Mouse (Mus musculus): ENCODE measurements at regions not wholly inside any gene's neighbourhood (a gene's known extent, or its start where the extent isn't known, plus 50 kb on each side); places are given as distances from the start of the nearest gene placed in this dataset.

DNA sequence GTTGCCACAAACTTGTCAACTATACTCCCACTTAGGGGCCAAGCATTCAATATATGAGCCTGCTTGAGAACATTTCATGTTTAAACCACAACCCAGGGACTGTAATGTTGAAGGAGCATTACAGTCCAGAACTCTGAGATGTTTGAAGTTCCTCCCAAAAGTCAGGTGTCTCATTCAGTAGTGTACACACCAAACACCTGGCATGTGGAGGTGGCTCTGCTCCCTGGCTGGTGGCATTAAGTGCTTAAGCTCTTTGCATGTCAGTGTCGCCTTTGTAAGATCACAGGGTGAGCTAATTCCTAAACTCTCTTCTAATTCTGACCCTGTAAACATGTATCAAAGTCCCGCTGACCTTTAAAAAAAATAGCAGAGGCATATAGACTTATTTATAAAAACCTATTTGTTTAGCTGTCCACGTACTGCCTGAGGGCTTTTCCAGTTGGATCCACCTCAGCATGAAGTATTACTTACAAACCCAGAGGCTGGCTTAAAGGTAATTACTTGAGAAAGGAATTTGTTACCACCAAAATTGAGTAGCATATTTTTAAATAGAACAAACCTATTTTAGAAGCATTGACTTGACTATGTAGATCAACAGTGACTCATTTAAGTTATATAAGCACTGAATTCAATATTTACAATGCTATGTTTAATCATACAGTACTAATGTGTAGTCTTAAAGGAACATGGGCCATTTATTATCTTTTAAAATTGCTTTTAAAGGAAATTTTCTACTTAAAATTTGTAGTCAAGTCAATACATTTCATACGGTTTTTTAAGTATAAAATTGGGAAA lies 276.3 kb upstream of the Fermt1 start:
- no peak for DNase-seq

- no peak for DNase-seq
Observed at GRCm38 (mm10) chr2:133235175-133235920, 289.6 kb upstream of the Fermt1 start.

DNA sequence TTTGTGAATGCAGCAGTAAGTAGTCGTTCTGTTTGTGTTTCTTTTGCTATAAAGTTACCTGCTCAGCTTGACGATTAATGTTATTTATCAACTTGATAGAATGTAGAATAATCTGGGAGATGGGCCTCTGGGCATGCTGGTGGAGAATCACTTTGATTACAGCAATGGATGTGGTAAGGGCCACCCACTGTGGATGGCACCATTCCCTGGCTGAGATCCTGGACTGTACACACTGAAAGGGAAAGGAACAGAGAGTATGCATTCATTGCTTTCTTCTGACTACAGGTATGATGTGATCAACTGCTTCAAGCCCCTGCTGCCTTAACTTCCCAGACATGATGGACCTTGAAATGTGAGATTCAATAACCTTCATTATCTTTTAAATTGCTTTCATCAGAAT lies 299.8 kb upstream of the Bmp2 start:
- no peak for DNase-seq

DNA sequence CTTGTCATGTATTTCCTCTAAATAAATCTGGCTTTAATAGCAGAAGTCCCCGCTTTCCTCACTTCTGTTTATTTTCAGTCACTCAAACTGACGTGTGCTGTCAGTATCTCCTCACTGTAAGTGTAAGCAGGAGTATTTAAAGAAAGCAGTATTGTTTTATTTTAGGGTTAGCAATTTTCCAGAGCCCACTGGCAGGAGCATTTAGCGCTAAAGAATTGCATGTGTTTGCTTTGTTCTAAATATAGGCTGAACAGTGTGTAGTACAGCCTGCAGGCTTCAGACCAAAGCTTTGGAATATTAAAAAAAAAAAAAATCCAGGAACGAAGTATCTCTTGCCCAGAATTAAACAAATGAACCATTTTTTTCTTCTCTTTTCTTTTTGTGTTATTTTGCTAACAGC lies 277.5 kb upstream of the Bmp2 start:
- DNase-seq: no peak

GRCm38 (mm10) chr2:133278546-133278945 lies 273.4 kb upstream of the Bmp2 start:
- no peak for DNase-seq

DNA sequence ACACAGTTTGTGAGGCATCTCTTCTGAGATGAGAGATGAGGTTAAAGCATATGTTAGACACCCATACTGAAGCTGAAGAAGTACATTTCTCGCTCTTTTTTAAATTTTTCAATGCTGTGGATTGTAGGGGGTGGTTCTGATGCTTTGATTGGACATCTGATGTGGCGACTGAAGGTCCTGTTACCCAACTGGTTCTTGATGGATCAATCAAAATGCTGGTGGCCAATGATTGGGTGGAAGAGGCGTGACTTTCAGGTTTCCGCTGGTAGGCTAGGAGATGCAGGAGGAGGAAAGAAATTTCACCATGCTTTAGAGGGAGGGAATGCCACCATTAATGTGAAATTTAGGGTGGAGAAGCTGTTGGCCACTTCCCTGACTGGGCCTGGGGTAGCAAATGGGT lies 272.7 kb upstream of the Bmp2 start:
- DNase-seq: no peak

DNA sequence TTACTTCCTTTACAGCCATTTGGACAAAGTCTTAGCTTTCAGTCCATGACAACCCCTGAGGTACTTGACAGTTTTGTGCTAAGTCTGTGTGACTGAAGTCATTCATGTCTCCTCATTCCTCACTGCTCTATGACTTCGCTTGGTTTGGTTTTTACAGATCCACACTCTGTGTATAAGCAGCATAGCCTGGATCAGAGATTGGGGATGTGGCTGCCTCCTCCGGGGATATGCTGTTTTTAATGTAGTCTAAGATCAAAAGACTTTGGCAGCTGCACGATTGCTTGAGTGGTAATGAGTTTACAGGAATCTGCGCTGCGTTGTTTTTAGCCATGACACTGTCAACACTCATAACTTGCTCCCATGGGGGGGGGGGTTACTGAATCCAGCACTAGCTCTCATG lies 269.3 kb upstream of the Bmp2 start:
- DNase-seq: no peak

GRCm38 (mm10) chr2:133283709-133284108 lies 268.2 kb upstream of the Bmp2 start:
- no peak for DNase-seq

DNA sequence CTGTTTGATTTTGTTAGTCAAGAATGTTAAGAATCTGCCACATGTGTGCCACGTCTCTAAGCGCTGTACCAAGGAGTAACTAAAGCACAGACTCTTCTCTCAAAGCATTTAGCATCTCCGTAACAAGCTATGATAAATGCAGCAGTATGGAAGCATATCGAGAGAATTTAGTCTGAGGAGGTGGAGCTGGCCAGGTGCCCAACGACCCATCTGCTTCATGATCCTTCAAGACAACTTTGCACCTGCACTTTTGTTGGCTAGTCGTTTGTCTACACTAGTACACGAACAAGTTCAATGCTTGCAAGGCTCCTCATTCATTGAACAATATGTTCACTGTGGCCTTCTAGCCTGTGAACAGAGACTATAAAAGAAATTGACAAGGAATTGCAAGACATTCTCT lies 257.8 kb upstream of the Bmp2 start:
- peak; percentile 10 for DNase-seq

DNA sequence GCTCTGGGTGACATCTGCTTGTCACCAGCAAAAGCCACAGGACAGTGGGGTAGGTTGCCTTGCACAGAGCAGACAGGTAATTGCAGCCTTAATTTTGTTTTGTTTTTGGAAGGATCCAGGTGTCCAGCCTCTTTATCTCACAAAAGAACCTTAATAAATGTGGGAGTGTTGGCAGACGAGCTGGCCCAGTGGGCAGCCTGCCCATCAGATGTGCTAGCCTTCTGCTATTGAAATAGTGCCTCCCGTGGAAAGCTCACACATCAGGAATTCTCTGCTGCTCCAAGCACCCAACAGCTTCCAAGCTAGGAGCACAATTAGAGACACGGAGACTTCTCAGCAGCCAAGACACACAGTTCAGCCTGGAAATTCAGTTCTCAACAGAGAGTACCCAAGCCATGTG lies 246.0 kb upstream of the Bmp2 start:
- peak; percentile 9 for DNase-seq

GRCm38 (mm10) chr2:133311001-133311400 lies 241.0 kb upstream of the Bmp2 start:
- no peak for DNase-seq

DNA sequence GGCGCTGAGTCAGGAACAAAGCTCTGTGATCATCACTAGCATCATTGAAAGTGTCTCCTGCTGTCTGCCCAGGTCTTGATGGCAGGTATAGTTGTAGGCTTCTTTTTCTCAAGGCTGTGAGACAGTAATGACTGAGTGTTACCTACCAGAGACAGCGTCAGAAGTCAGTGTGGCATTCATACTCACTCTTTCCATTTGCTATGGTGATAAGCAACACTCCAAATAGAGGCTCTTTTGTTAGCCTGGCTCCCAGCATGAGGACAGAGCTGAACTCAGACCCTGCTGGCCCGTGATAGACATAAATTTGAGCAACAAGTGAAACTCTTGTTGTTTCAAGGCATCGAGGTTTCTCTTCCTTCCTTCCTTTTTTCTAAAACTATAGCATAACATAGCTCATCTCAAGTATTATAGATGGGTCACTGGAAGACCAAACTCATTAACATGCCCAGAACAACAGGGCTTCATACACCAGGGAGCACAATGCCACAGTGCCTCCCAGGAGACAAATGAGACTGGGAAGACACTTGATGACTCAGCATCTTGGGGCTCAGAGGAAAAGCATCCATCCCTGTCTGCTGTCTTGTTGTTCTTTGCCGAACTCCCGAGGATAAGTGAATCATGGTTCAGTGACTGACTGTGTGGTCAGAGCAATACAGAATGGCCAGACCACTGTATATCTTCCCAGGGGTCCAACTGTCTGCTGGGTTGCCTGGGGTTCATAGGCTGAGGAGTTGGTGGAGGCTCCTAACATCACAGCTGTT lies 225.5 kb upstream of the Bmp2 start:
- DNase-seq: no peak

- DNase-seq: no peak
Observed at GRCm38 (mm10) chr2:133327653-133328052, 224.3 kb upstream of the Bmp2 start.

DNA sequence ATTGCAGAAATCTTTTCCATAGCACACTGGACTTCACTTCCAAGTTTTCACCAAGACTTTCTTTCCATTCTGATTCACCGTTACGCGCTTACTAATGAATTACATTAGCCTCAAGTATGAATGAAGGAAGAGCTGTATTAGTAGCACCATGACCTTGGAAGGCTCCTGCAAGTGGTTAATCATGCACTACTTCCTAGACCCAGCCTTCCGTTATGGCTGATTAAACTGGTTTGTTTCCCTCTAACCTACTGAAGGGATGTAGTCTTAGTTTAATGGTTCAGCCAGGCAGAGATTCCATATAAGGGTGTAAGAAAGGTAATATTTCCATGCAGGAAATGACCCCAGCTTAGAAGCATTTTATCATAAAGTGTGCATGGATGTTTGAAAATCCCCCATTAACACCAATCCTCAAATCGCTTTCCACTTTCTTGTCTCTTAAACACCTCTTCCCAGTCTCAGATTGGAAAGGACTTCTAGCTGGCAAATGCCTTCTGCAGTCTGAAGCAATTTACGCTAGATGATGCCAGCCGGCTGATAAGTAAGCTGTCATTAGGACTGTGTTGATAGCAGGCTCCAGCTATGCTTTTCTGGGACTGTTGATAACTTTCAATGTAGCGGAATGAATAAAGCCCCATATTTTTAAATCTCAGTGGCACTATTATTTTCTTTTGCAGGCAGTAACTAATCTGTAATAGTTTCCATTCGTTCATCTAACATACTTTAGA lies 215.6 kb upstream of the Bmp2 start:
- no peak for DNase-seq

GRCm38 (mm10) chr2:133338150-133338549 lies 213.8 kb upstream of the Bmp2 start:
- no peak for DNase-seq

- no peak for DNase-seq
Observed at GRCm38 (mm10) chr2:133341352-133341751, 210.6 kb upstream of the Bmp2 start.

- no peak for DNase-seq
Observed at GRCm38 (mm10) chr2:133345964-133346788, 205.8 kb upstream of the Bmp2 start.

GRCm38 (mm10) chr2:133346789-133347424 lies 205.1 kb upstream of the Bmp2 start:
- no peak for DNase-seq

DNA sequence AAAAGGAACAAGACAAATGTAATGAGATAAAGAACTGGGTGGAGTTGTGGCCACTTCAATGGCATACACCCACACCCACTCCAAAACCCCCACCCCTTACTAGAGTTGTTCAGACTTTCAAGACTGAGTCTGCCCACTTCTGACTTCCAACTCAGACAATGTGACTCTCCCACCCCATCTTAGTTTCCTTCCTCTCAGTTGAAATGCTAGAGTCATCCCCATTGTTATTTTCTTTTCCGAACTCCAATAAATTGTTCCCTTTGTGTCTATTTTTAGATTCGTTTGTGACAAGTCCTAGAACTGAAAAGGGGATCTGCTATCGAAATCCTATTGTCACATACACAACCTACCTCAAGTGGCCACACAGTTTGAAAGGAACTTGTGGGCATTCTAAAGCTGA lies 200.7 kb upstream of the Bmp2 start:
- DNase-seq: no peak

DNA sequence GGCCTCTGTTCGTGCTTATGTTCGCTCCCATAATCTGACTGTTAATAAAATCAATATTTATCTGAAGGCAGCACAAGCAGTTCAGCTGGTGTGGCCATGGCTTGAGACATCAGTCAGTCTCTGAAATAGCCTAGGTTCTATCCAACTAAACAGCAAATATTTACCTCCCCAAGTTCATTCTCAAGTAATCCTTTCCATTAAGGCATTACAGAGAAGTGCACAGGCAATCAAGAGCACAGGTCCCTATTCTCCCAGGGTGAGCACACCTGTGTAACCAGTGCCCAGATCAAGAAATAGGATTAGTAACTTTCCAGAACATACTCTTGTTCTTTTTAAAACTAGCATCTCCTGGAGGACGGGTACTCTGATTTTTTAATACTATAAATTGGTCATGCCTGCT lies 199.2 kb upstream of the Bmp2 start:
- no peak for DNase-seq

DNA sequence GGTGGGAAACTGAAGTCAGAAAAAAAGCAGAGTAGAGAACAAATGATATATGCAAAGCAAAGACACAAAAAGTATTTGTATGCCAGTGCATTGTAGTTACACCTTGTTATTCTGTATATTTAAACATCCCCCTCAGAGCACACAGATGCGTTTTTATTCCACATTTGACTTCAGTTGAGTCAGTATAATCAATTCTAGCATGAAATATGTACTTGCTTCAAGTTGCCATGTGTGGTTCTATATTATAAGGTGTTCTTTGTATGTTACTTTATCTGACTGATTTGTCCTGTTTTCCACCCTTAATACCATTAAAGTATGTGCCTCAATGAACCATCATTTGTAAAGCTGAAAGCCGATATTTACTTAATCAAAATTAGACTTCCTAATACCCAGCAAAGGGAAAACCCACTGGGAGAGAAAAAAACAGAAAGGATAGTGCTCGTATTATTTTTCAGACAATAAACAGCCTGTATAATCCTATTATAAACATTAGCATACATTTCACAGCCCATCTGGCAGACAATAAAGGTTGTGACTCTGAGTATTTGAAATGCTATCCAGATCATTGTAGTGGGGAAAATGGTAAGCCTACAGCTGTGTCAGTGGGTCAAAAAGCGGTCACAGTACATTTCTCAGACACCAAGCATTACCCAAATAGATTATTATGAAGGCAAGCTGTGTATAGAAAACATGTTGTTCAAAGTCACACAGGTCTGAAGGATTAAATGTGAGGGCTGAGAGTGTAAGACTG lies 189.1 kb upstream of the Bmp2 start:
- no peak for DNase-seq

Data from layer of hippocampus, adult 9-11 months (tissue).